Mouse (Mus musculus): ENCODE results near the gene Tomm5. TPM values are rescaled to one million over a fixed set of nuclear protein-coding genes. Genes with fewer than 3 reads are reported as not detected.
"Not testable (repeated sequence)": the region's sequence is repeated elsewhere in the genome, so short reads cannot be mapped to it uniquely, and the experiment has no call there.

Gene Tomm5
- total RNA-seq, 2 experiments from 2014 or later: 70.3 to 70.4 TPM

DNA sequence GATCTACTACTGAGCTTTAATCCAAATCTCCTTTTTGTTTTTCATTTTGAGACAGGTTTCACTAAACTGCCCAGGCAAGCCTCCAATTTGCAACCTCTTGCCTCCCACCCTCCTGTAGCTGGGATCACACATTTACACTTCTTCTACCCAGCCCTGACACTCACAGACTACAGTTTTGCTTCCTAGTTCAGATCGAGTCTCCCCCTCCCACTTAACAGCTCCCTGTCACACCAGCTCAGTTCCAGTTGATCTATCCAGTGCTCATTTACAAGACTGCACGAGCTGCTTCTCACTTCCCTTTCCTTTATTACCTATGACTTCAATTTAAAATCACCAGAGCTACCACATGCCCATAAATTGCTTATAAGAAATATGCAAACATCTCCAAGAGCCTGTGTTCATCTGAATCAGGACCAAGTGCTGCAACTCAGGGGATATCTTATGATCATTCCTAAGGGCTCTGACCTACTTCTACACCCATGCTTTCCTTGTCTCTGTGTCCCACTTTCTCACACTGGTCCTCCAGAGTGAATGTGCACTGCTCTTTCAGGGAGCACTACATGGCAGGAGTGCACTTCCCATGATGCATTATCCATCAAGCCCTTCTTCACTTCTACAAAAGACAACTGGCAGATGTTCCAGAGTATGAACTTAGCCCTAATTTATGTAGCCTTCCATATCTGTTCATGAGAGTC is 41.7 kb downstream of the Tomm5 start:
- no peak for DNase-seq

DNA sequence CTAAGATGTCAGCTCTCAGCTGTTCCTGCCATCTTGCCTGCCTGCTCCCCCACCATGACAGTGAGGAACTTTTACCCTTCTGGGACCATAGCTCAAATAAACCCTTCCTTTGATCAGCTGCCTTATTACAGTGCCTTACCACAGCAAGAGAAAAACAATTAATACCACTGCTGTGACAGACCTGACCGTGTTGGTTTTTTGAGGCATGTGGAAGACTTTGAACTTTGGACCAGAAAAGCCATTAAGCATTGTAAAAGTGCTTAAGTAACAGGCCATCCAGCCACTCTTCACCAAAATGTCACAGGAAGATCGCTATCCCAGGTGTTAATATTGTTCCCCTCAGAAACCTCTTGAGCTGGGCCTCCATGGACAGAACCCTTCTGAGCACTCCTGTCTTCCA is 43.3 kb downstream of the Tomm5 start:
- DNase-seq: no peak

- DNase-seq: not testable (repeated sequence)
Observed at GRCm38 (mm10) chr4:45063836-45064235, 44.1 kb downstream of the Tomm5 start.

GRCm38 (mm10) chr4:45055451-45055850 is 52.5 kb downstream of the Tomm5 start:
- DNase-seq: peak in 1 of 2 experiments; percentile 12

Other genes starting within 250 kb of the Tomm5 start
- 10 to 100 TPM; 24.5 to 27.0 TPM for gene Grhpr, start 126.7 kb downstream of the Tomm5 start, total RNA-seq (2021)
- 10 to 100 TPM in 1 of 2 experiments, 1 to 10 TPM in 1; 9.7 to 10.3 TPM for gene Zbtb5, start 95.7 kb downstream of the Tomm5 start, total RNA-seq (2021)
- 10 to 100 TPM; 12.0 to 12.6 TPM for gene Polr1e, start 89.5 kb downstream of the Tomm5 start, total RNA-seq (2021)
- 10 to 100 TPM; 43.3 to 47.7 TPM for gene Fbxo10, start 23.5 kb downstream of the Tomm5 start, total RNA-seq (2021)
- 10 to 100 TPM; 14.4 to 15.9 TPM for gene Frmpd1, start 76.8 kb upstream of the Tomm5 start, total RNA-seq (2021)
- gene Trmt10b, start 189.0 kb upstream of the Tomm5 start, total RNA-seq (2021): 10 to 100 TPM; 13.9 to 17.4 TPM
- gene Dcaf10, start 234.0 kb upstream of the Tomm5 start, total RNA-seq (2021): 10 to 100 TPM; 17.7 to 20.7 TPM
- 10 to 100 TPM; 14.4 to 14.6 TPM for gene Exosc3, start 234.6 kb upstream of the Tomm5 start, total RNA-seq (2021)

Measured in layer of hippocampus, postnatal 36 days (tissue).